Mouse (Mus musculus) embryonic facial prominence, embryonic 12.5 days (tissue): ENCODE results near the gene Zcchc3. TPM values are rescaled to one million over a fixed set of nuclear protein-coding genes. Genes with fewer than 3 reads are reported as not detected.
A peak's percentile ranks its signal among the peaks of the same experiment; 100 is the strongest.
"Not testable (repeated sequence)": the region's sequence is repeated elsewhere in the genome, so short reads cannot be mapped to it uniquely, and the experiment has no call there.

Experiments used
- ATAC-seq: fragments of 200-750 bp; cut with Nextera tagmentation; 2 replicates; pipeline ENCODE4 v1.8.0; 2017; ENCODE audit not compliant: insufficient number of reproducible peaks, insufficient read depth, low FRiP score, low TSS enrichment
- H3K27ac ChIP-seq: fragments of 300-500 bp; sonication (generic); 2 replicates; pipeline ENCODE4 v1.5.1; 2016; ENCODE audit warnings: mild to moderate bottlenecking
- H3K27me3 ChIP-seq: fragments of 300-500 bp; sonication (generic); 2 replicates; pipeline ENCODE4 v1.6.1; 2016; ENCODE audit warnings: mild to moderate bottlenecking, moderate library complexity
- H3K36me3 ChIP-seq: fragments of 300-500 bp; sonication (generic); 2 replicates; pipeline ENCODE4 v1.6.1; 2016; ENCODE audit warnings: mild to moderate bottlenecking
- H3K4me1 ChIP-seq: fragments of 300-500 bp; sonication (generic); 2 replicates; pipeline ENCODE4 v1.6.1; 2016
- H3K4me2 ChIP-seq: fragments of 300-500 bp; sonication (generic); replicated peaks from 2 replicates; pipeline ENCODE4 v1.6.1; 2016; ENCODE audit warnings: mild to moderate bottlenecking, moderate library complexity
- H3K4me3 ChIP-seq: fragments of 300-500 bp; sonication (generic); 2 replicates; pipeline ENCODE4 v1.5.1; 2016; ENCODE audit warnings: mild to moderate bottlenecking
- H3K9ac ChIP-seq: fragments of 300-500 bp; sonication (generic); 2 replicates; pipeline ENCODE4 v1.6.1; 2016; ENCODE audit warnings: mild to moderate bottlenecking, moderate library complexity
- H3K9me3 ChIP-seq: fragments of 300-500 bp; sonication (generic); 2 replicates; pipeline ENCODE4 v1.6.1; 2016; ENCODE audit warnings: mild to moderate bottlenecking, moderate library complexity
- WGBS: fragments of 180-500 bp; shearing (Covaris S2); methylation state at CpG from one replicate; pipeline ENCODE4 v1.1.7; 2016; 5-methylcytosine and 5-hydroxymethylcytosine counted together
- polyA plus RNA-seq: library from polyadenylated mRNA; unstranded; fragments of >200 nt; fragmentation: Nextera tagmentation; extraction: Ambion mirVana; gene quantifications from 2 replicates; pipeline ENCODE4 v1.2.1, GENCODE M21; 2016

Gene Zcchc3
- polyA plus RNA-seq, 1 experiment from 2014 or later, result 73.6 TPM

GRCm38 (mm10) chr2:152436405-152436901 is 21.6 kb upstream of the Zcchc3 start:
- H3K9me3 ChIP-seq, result no peaks in the 10 kb centered on the region

GRCm38 (mm10) chr2:152428481-152428880 is 13.7 kb upstream of the Zcchc3 start:
- not testable (repeated sequence) for H3K9ac ChIP-seq, H3K9me3 ChIP-seq, H3K4me2 ChIP-seq, H3K27ac ChIP-seq, H3K4me1 ChIP-seq, ATAC-seq, H3K27me3 ChIP-seq, H3K36me3 ChIP-seq, H3K4me3 ChIP-seq
- WGBS, result 81% methylated on average over 2 of the region's 2 CpGs

More at GRCm38 (mm10) chr2:152436405-152436901, 21.6 kb upstream of the Zcchc3 start:
- Histone ChIP-seq H3K4me3 (no peak overlapping the region), H3K9ac (no peak overlapping the region), H3K27ac (no peak overlapping the region), H3K4me1 (peaks cover 8% of the 10 kb centered on the region), H3K27me3 (no peaks in the 10 kb centered on the region), H3K4me2 (no peak overlapping the region), H3K36me3 (no peaks in the 10 kb centered on the region)
- WGBS, result 77% methylated on average over 7 of the region's 7 CpGs
- ATAC-seq, result no peak

GRCm38 (mm10) chr2:152427493-152427892 is 12.7 kb upstream of the Zcchc3 start:
- ATAC-seq, result no peak
- Histone ChIP-seq H3K4me1 (peaks cover 3% of the 10 kb centered on the region; the same call in 1 of the 2 replicates), H3K9me3 (0 out of 2 replicates have a peak, but pooled peaks cover 5% of the 10 kb centered on the region), H3K4me3 (no peak overlapping the region), H3K9ac (no peak overlapping the region; the same call in 1 of the 2 replicates), H3K27ac (no peak overlapping the region), H3K36me3 (no peaks in the 10 kb centered on the region), H3K27me3 (no peaks in the 10 kb centered on the region), H3K4me2 (peak overlapping the region; percentile 33)
- 9% methylated on average over 12 of the region's 12 CpGs for WGBS

- Histone ChIP-seq H3K9me3 (no peaks in the 10 kb centered on the region), H3K36me3 (no peaks in the 10 kb centered on the region), H3K9ac (no peak overlapping the region), H3K4me1 (peaks cover 21% of the 10 kb centered on the region), H3K27me3 (no peaks in the 10 kb centered on the region), H3K27ac (peak overlapping the region; percentile 98; the same call in 1 of the 2 replicates), H3K4me2 (peak overlapping the region; percentile 93), H3K4me3 (no peak overlapping the region)
- ATAC-seq, result no peak
- 96% methylated on average over 3 of the region's 3 CpGs for WGBS
Measured at GRCm38 (mm10) chr2:152415786-152416185, 959 bp upstream of the Zcchc3 start.

- Histone ChIP-seq H3K36me3 (no peaks in the 10 kb centered on the region), H3K9ac (peak within 1 kb of the TSS; percentile 98), H3K4me2 (peak within 1 kb of the TSS; percentile 93), H3K4me3 (peak within 1 kb of the TSS; percentile 96), H3K27me3 (no peaks in the 10 kb centered on the region), H3K9me3 (no peaks in the 10 kb centered on the region), H3K27ac (peak within 1 kb of the TSS; percentile 98), H3K4me1 (peaks cover 26% of the 10 kb centered on the region)
- ATAC-seq, result no peak
- 19% methylated on average over 4 of the region's 4 CpGs for WGBS
Measured at GRCm38 (mm10) chr2:152415287-152415686, 460 bp upstream of the Zcchc3 start, which contains the start of gene 6820408C15Rik. Gene 6820408C15Rik (plus strand): TSS chr2:152415587.

- Histone ChIP-seq H3K4me3 (peak overlapping the region; percentile 96), H3K9ac (peak overlapping the region; percentile 98), H3K9me3 (no peaks in the 10 kb centered on the region), H3K27ac (peak overlapping the region; percentile 98), H3K4me2 (peak overlapping the region; percentile 93), H3K4me1 (peaks cover 39% of the 10 kb centered on the region), H3K36me3 (no peaks in the 10 kb centered on the region), H3K27me3 (no peaks in the 10 kb centered on the region)
- ATAC-seq, result no peak
- WGBS, result under 1% methylated on average over 75 of the region's 86 CpGs
Measured at GRCm38 (mm10) chr2:152413765-152414584, 852 bp downstream of the Zcchc3 start.

- Histone ChIP-seq H3K27ac (peak overlapping the region; percentile 98), H3K9me3 (no peaks in the 10 kb centered on the region), H3K4me1 (peaks cover 39% of the 10 kb centered on the region), H3K4me2 (peak overlapping the region; percentile 93), H3K4me3 (peak overlapping the region; percentile 96), H3K27me3 (no peaks in the 10 kb centered on the region), H3K36me3 (no peaks in the 10 kb centered on the region), H3K9ac (peak overlapping the region; percentile 98)
- no peak for ATAC-seq
- WGBS, result 1% methylated on average over 21 of the region's 21 CpGs
Measured at GRCm38 (mm10) chr2:152413158-152413764, 1.6 kb downstream of the Zcchc3 start.

- Histone ChIP-seq H3K4me3 (peak overlapping the region; percentile 96), H3K9me3 (no peaks in the 10 kb centered on the region), H3K4me2 (peak overlapping the region; percentile 93), H3K4me1 (peaks cover 39% of the 10 kb centered on the region), H3K27ac (peak overlapping the region; percentile 98), H3K36me3 (no peaks in the 10 kb centered on the region), H3K9ac (peak overlapping the region; percentile 98), H3K27me3 (no peaks in the 10 kb centered on the region)
- ATAC-seq, result no peak
- WGBS, result 1% methylated on average over 15 of the region's 15 CpGs
Measured at GRCm38 (mm10) chr2:152412526-152413157, 2.2 kb downstream of the Zcchc3 start.

- no peaks in the 10 kb centered on the region for H3K36me3 ChIP-seq
- peaks cover 41% of the 10 kb centered on the region for H3K4me1 ChIP-seq
- H3K27ac ChIP-seq, result peak overlapping the region; percentile 98
- ATAC-seq, result no peak; the same call in 1 of the 2 replicates
- peak overlapping the region; percentile 93 for H3K4me2 ChIP-seq
- H3K27me3 ChIP-seq, result no peaks in the 10 kb centered on the region
- H3K9ac ChIP-seq, result peak overlapping the region; percentile 98
- WGBS, result 1% methylated on average over 7 of the region's 7 CpGs
- no peaks in the 10 kb centered on the region for H3K9me3 ChIP-seq
- peak overlapping the region; percentile 96 for H3K4me3 ChIP-seq
Measured at GRCm38 (mm10) chr2:152411471-152411870, 3.4 kb downstream of the Zcchc3 start.

GRCm38 (mm10) chr2:152410971-152411371 is 3.9 kb downstream of the Zcchc3 start:
- H3K4me3 ChIP-seq, result peak overlapping the region; percentile 96
- H3K27me3 ChIP-seq, result no peaks in the 10 kb centered on the region
- peak overlapping the region; percentile 98; the same call in 1 of the 2 replicates for H3K9ac ChIP-seq
- H3K36me3 ChIP-seq, result no peaks in the 10 kb centered on the region
- no peaks in the 10 kb centered on the region for H3K9me3 ChIP-seq
- H3K4me1 ChIP-seq, result peaks cover 43% of the 10 kb centered on the region
- peak overlapping the region; percentile 98 for H3K27ac ChIP-seq
- peak overlapping the region; percentile 93 for H3K4me2 ChIP-seq
- ATAC-seq, result peak; percentile 78
- WGBS, result 0% methylated on average over 15 of the region's 15 CpGs

- no peak overlapping the region for H3K9ac ChIP-seq
- peaks cover 45% of the 10 kb centered on the region for H3K4me1 ChIP-seq
- no peak overlapping the region for H3K4me3 ChIP-seq
- peak overlapping the region; percentile 98 for H3K27ac ChIP-seq
- no peaks in the 10 kb centered on the region for H3K27me3 ChIP-seq
- H3K4me2 ChIP-seq, result no peak overlapping the region
- ATAC-seq, result no peak
- no peaks in the 10 kb centered on the region for H3K9me3 ChIP-seq
- H3K36me3 ChIP-seq, result no peaks in the 10 kb centered on the region
- WGBS, result 72% methylated on average over 6 of the region's 6 CpGs
Measured at GRCm38 (mm10) chr2:152409781-152410180, 5.0 kb downstream of the Zcchc3 start.
